Mouse (Mus musculus) limb, embryonic 13.5 days (tissue): ENCODE measurements at regions not wholly inside any gene's neighbourhood (a gene's known extent, or its start where the extent isn't known, plus 50 kb on each side); places are given as distances from the start of the nearest gene placed in this dataset.

Experiments used
- ATAC-seq: fragments of 200-750 bp; cut with Nextera tagmentation; 2 replicates; pipeline ENCODE4 v1.8.0; 2017; ENCODE audit warnings: low read depth, moderate number of reproducible peaks, moderate TSS enrichment; ENCODE audit not compliant: low FRiP score
- H3K27ac ChIP-seq: fragments of 300-500 bp; sonication (generic); 2 replicates; pipeline ENCODE4 v1.5.1; 2015; ENCODE audit warnings: inconsistent platforms, mild to moderate bottlenecking, moderate library complexity
- H3K27me3 ChIP-seq: fragments of 300-500 bp; sonication (generic); 2 replicates; pipeline ENCODE4 v1.6.1; 2015; ENCODE audit warnings: mild to moderate bottlenecking, inconsistent platforms
- H3K36me3 ChIP-seq: fragments of 300-500 bp; sonication (generic); 2 replicates; pipeline ENCODE4 v1.6.1; 2015; ENCODE audit warnings: inconsistent platforms, mild to moderate bottlenecking, moderate library complexity
- H3K4me1 ChIP-seq: fragments of 300-500 bp; sonication (generic); 2 replicates; pipeline ENCODE4 v1.6.1; 2015; ENCODE audit warnings: inconsistent platforms
- H3K4me2 ChIP-seq: fragments of 300-500 bp; sonication (generic); replicated peaks from 2 replicates; pipeline ENCODE4 v1.6.1; 2015; ENCODE audit warnings: inconsistent platforms, mild to moderate bottlenecking, moderate library complexity
- H3K4me3 ChIP-seq: fragments of 300-500 bp; sonication (generic); 2 replicates; pipeline ENCODE4 v1.5.1; 2015; ENCODE audit warnings: moderate library complexity, mild to moderate bottlenecking, inconsistent platforms
- H3K9ac ChIP-seq: fragments of 300-500 bp; sonication (generic); 2 replicates; pipeline ENCODE4 v1.6.1; 2015; ENCODE audit warnings: mild to moderate bottlenecking, inconsistent platforms
- H3K9me3 ChIP-seq: fragments of 300-500 bp; sonication (generic); 2 replicates; pipeline ENCODE4 v1.6.1; 2016; ENCODE audit warnings: inconsistent platforms
- WGBS: fragments of 180-500 bp; shearing (Covaris S2); methylation state at CpG from one replicate; pipeline ENCODE4 v1.1.7; 2015; 5-methylcytosine and 5-hydroxymethylcytosine counted together

- H3K27me3 ChIP-seq: no peaks in the 10 kb centered on the region
- no peak overlapping the region for H3K27ac ChIP-seq
- H3K4me3 ChIP-seq: no peak overlapping the region
- no peak overlapping the region for H3K4me2 ChIP-seq
- no peak for ATAC-seq
- H3K9me3 ChIP-seq: no peaks in the 10 kb centered on the region
- WGBS: 76% methylated on average over 13 of the region's 13 CpGs
- 0 out of 2 replicates have a peak, but pooled peaks cover 6% of the 10 kb centered on the region for H3K4me1 ChIP-seq
- H3K36me3 ChIP-seq: no peaks in the 10 kb centered on the region
- no peak overlapping the region for H3K9ac ChIP-seq
These were observed 232.0 kb downstream of the Cdca7 start for GRCm38 (mm10) chr2:72707676-72708659.

- no peaks in the 10 kb centered on the region for H3K36me3 ChIP-seq
- WGBS: 58% methylated on average over 4 of the region's 4 CpGs
These were observed 241.0 kb downstream of the Cdca7 start for GRCm38 (mm10) chr2:72716931-72717330.

GRCm38 (mm10) chr2:72728699-72729098 lies 251.5 kb downstream of the Sp3 start:
- Histone ChIP-seq H3K27ac (no peak overlapping the region), H3K9ac (no peak overlapping the region), H3K36me3 (no peaks in the 10 kb centered on the region), H3K4me1 (no peaks in the 10 kb centered on the region), H3K27me3 (no peaks in the 10 kb centered on the region), H3K4me3 (no peak overlapping the region), H3K4me2 (0 out of 2 replicates have a peak overlapping the region, but pooled peaks have one; percentile 7), H3K9me3 (no peaks in the 10 kb centered on the region)
- ATAC-seq: no peak
- 44% methylated on average over 3 of the region's 3 CpGs for WGBS

More at GRCm38 (mm10) chr2:72716931-72717330, 241.0 kb downstream of the Cdca7 start:
- ATAC-seq: no peak
- Histone ChIP-seq H3K4me2 (no peak overlapping the region), H3K9ac (no peak overlapping the region), H3K9me3 (no peaks in the 10 kb centered on the region), H3K27ac (no peak overlapping the region), H3K27me3 (no peaks in the 10 kb centered on the region), H3K4me3 (no peak overlapping the region), H3K4me1 (peaks cover 8% of the 10 kb centered on the region)

GRCm38 (mm10) chr2:72733371-72733770 lies 246.9 kb downstream of the Sp3 start:
- no peak for ATAC-seq
- H3K9ac ChIP-seq: no peak overlapping the region
- no peaks in the 10 kb centered on the region for H3K27me3 ChIP-seq
- no peaks in the 10 kb centered on the region for H3K9me3 ChIP-seq
- no peak overlapping the region for H3K27ac ChIP-seq
- 71% methylated on average over 3 of the region's 3 CpGs for WGBS
- no peak overlapping the region for H3K4me3 ChIP-seq
- H3K4me1 ChIP-seq: peaks cover 17% of the 10 kb centered on the region
- no peaks in the 10 kb centered on the region for H3K36me3 ChIP-seq
- no peak overlapping the region for H3K4me2 ChIP-seq

GRCm38 (mm10) chr2:72735035-72735434 lies 245.2 kb downstream of the Sp3 start:
- Histone ChIP-seq H3K27me3 (no peaks in the 10 kb centered on the region), H3K4me1 (peaks cover 17% of the 10 kb centered on the region), H3K9ac (no peak overlapping the region), H3K4me3 (no peak overlapping the region), H3K27ac (no peak overlapping the region), H3K9me3 (no peaks in the 10 kb centered on the region), H3K36me3 (no peaks in the 10 kb centered on the region), H3K4me2 (no peak overlapping the region)
- WGBS: 94% methylated on average over 9 of the region's 9 CpGs
- no peak for ATAC-seq

- Histone ChIP-seq H3K9me3 (no peaks in the 10 kb centered on the region), H3K36me3 (no peaks in the 10 kb centered on the region), H3K4me1 (peaks cover 30% of the 10 kb centered on the region), H3K9ac (no peak overlapping the region), H3K27ac (peak overlapping the region; percentile 83; the same call in 1 of the 2 replicates), H3K27me3 (no peaks in the 10 kb centered on the region), H3K4me3 (no peak overlapping the region), H3K4me2 (no peak overlapping the region)
- peak; percentile 52; the same call in 1 of the 2 replicates for ATAC-seq
- WGBS: 30% methylated on average over 3 of the region's 3 CpGs
These were observed 243.6 kb downstream of the Sp3 start for GRCm38 (mm10) chr2:72736685-72737084.

- H3K9ac ChIP-seq: peak overlapping the region; percentile 31; the same call in 1 of the 2 replicates
- WGBS: 38% methylated on average over 22 of the region's 22 CpGs
These were observed 239.6 kb downstream of the Sp3 start for GRCm38 (mm10) chr2:72740391-72741361.

GRCm38 (mm10) chr2:72741746-72742145 lies 238.5 kb downstream of the Sp3 start:
- Histone ChIP-seq H3K27me3 (no peaks in the 10 kb centered on the region), H3K4me2 (no peak overlapping the region), H3K9ac (no peak overlapping the region), H3K9me3 (no peaks in the 10 kb centered on the region), H3K4me3 (no peak overlapping the region), H3K36me3 (no peaks in the 10 kb centered on the region), H3K4me1 (peaks cover 28% of the 10 kb centered on the region), H3K27ac (no peak overlapping the region)
- WGBS: 86% methylated on average over 5 of the region's 5 CpGs
- ATAC-seq: no peak

More at GRCm38 (mm10) chr2:72740391-72741361, 239.6 kb downstream of the Sp3 start:
- 0 out of 2 replicates have a peak, but pooled peaks have one; percentile 49 for ATAC-seq
- H3K4me1 ChIP-seq: peaks cover 29% of the 10 kb centered on the region
- peak overlapping the region; percentile 54 for H3K4me2 ChIP-seq
- no peak overlapping the region for H3K27ac ChIP-seq
- H3K9me3 ChIP-seq: no peaks in the 10 kb centered on the region
- peak overlapping the region; percentile 22; the same call in 1 of the 2 replicates for H3K4me3 ChIP-seq
- no peaks in the 10 kb centered on the region for H3K36me3 ChIP-seq
- H3K27me3 ChIP-seq: no peaks in the 10 kb centered on the region

- no peaks in the 10 kb centered on the region for H3K27me3 ChIP-seq
- WGBS: 92% methylated on average over 3 of the region's 3 CpGs
These were observed 236.6 kb downstream of the Sp3 start for GRCm38 (mm10) chr2:72743651-72744050.

GRCm38 (mm10) chr2:72744901-72745300 lies 235.3 kb downstream of the Sp3 start:
- Histone ChIP-seq H3K9me3 (no peaks in the 10 kb centered on the region), H3K4me1 (peaks cover 28% of the 10 kb centered on the region), H3K9ac (no peak overlapping the region), H3K27me3 (no peaks in the 10 kb centered on the region), H3K27ac (no peak overlapping the region), H3K4me2 (no peak overlapping the region), H3K4me3 (no peak overlapping the region), H3K36me3 (no peaks in the 10 kb centered on the region)
- WGBS: 72% methylated on average over 4 of the region's 4 CpGs
- no peak for ATAC-seq

More at GRCm38 (mm10) chr2:72743651-72744050, 236.6 kb downstream of the Sp3 start:
- no peak overlapping the region for H3K4me2 ChIP-seq
- H3K36me3 ChIP-seq: no peaks in the 10 kb centered on the region
- H3K9ac ChIP-seq: no peak overlapping the region
- H3K4me3 ChIP-seq: no peak overlapping the region
- no peak overlapping the region for H3K27ac ChIP-seq
- H3K4me1 ChIP-seq: peaks cover 28% of the 10 kb centered on the region
- H3K9me3 ChIP-seq: no peaks in the 10 kb centered on the region
- ATAC-seq: no peak

GRCm38 (mm10) chr2:72746476-72747215 lies 233.6 kb downstream of the Sp3 start:
- Histone ChIP-seq H3K27ac (no peak overlapping the region), H3K9me3 (no peaks in the 10 kb centered on the region), H3K36me3 (no peaks in the 10 kb centered on the region), H3K4me1 (peaks cover 15% of the 10 kb centered on the region), H3K4me2 (no peak overlapping the region), H3K27me3 (no peaks in the 10 kb centered on the region), H3K9ac (no peak overlapping the region), H3K4me3 (no peak overlapping the region)
- no peak for ATAC-seq
- 43% methylated on average over 16 of the region's 16 CpGs for WGBS
